Mouse (Mus musculus) frontal cortex, adult (tissue): ENCODE measurements at regions not wholly inside any gene's neighbourhood (a gene's known extent, or its start where the extent isn't known, plus 50 kb on each side); places are given as distances from the start of the nearest gene placed in this dataset.

Source experiments
- ATAC-seq: cut with Nextera tagmentation; 2 replicates; pipeline ENCODE4 v1.9.2; 2017; ENCODE audit warnings: mild to moderate bottlenecking, moderate library complexity, mixed read lengths; ENCODE audit not compliant: low TSS enrichment

DNA sequence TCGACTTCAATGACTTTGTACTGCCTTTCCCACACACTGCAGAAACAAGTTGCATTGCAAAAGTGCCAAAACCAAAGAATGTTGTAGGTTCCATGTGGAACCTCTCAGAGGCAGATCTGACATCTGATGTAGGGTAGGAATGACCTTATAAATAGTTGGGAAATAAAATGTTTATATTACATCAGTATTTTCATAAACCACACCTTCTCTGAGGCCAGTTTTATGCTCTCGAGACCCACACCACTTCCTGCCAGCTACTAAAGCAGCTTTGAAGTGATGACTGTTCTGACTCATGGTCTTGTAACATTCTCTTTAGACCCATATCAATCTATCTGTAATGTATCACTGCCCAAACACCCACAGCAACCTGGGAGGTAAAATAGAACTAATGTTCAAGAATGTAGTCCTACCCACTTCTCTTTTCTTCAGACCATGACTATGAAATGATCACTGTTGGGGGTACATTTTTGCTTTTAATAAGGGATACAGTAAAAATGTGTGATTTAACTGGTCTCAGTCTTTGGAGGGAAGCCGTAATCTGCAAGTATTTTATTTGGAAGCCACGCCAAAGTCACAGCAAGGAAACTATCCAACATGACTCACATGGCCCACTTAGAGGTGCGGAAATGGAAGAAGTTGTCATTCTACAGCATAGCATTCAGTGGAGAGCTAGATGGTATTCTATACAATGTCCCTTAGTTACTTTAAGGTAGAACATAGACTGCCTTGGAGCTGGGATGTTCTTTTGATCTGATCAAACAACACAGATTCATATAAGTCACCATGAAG, 199.4 kb downstream of the Snx13 start:
- ATAC-seq, result peak; percentile 84

- ATAC-seq, result no peak
These were observed 185.3 kb downstream of the Snx13 start for GRCm38 (mm10) chr12:35232322-35232673.

DNA sequence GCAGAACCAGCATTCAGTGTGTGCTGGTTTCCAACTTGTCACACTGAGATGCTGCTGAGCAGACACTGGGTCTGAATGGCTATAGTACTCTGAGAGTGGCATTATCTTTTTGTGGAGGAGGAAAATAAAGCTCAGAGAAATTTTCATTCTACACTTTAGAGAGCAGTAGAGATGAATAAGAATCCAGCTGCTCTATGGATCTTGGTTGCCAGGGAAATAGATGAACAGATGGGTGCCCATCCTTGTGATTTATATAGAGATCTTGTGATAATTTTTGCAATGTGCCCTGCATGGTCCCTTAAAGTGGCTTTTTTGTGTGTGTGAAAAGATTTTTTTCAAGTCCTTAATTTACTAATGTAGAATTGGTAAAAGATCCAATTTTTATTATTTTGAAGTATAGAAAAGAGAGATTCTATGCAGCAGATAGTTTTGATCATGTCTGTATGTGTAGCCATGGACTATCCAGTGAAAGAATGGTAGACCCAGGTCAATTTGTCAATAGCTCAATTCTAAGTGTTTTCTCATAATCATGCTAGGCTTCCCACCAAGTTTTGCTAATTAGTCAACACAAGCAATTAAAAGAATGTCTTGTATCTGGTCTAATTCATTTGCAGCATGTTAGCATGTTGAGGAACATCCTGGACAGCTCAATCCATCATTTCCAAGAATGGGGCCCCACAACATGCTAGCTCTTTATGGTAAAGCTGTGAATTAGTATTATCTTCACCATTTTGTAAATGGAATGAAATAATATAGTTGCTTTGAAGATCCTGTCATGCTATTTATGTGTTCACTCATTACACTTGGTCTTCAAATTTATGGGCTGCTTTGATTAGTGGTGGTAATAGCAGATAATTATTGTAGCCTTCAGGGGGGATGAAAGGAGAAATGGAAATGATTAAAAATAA, 184.7 kb downstream of the Snx13 start:
- ATAC-seq, result peak; percentile 81

DNA sequence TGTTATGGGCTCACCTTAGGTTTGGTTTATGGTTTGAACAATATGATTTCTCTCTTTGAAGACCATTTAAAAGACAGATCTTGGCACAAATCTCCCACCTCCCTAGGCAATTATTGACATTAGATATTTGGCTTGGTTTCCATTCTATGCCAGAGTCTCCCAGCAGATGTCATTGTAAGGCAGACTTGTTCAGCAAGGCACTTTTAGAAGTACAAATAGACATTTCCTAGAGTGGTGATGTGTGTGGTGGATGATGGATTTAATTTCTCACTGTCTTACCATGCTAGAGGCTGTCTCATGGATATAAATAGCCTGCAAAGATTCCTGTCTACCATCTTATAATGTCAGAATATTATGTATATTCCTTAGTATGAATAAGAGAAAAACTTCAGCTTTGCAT, 173.4 kb downstream of the Snx13 start:
- ATAC-seq, result peak; percentile 55; the same call in 1 of the 2 replicates

DNA sequence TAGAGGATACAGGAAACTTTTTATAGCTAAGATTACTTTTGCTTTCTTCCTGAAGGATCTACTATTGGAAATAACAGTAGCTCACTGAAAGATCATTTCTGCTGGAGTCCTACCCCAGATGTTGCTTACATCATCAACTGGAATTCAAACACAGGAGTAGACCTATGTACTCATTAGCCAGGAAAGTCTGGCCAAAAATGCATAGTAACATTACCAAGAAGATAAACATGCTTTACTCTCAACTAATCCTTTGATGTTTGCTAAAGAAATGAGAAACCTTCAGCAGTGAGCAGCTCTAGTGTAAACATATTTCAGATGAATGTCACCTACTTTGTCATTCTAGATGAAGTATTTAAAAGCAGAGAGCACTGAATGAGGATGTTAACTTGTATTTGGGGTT, 173.0 kb downstream of the Snx13 start:
- ATAC-seq, result no peak

- peak; percentile 31; the same call in 1 of the 2 replicates for ATAC-seq
These were observed 169.7 kb downstream of the Snx13 start for GRCm38 (mm10) chr12:35216725-35217124.

- no peak for ATAC-seq
These were observed 162.4 kb downstream of the Snx13 start for GRCm38 (mm10) chr12:35209399-35209798.

- ATAC-seq, result no peak
These were observed 160.6 kb downstream of the Snx13 start for GRCm38 (mm10) chr12:35207605-35208004.

DNA sequence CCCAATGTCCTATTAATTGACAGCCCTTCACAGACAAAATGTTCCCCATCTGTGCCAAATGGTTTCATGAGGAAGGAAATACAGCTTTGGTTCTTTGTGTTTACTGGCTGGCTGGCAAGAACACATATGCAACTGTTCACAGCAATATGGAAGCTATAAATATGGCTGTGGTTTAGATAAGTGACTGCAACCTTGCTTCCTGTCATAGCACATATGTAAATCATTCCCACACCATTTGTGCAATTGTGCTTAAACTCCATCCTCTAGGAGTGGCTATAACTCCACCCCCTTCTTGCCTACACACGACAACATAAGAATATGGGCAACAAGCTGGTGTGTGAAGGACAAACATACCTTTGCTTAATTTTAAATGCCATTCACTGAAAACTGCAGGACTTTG, 156.4 kb downstream of the Snx13 start:
- no peak for ATAC-seq

DNA sequence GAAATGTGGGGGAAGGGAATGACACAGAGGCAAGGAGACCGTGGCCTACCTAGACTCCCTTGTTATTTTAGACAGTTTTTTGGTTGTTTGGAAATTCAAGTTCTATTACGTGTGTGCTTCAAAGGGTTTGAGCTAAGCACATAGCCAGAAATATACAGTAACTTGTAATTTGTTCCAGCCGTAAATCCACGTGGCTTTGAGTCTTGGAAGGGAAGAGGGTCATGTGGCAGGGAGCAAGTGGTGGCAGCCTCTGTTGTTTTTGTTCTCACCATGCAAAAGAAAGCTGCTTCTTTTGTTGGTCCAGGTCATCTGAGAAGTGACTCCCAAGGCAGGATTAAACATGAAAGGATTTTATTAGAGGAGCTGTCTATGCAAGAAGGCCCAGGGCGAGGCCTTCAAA, 153.1 kb downstream of the Snx13 start:
- no peak for ATAC-seq
